Mouse (Mus musculus) urinary bladder, postnatal 36 days (tissue): ENCODE data around the gene Hspb2.
A peak's percentile ranks its signal among the peaks of the same experiment; 100 is the strongest.

ENCODE experiments used
- DNase-seq, 2 experiments: peaks; one replicate each; pipeline ENCODE4 v3.0.0; 2022; ENCODE audit warnings: low spot score in 2 of 2, mixed read lengths in 1 of 2

Gene Hspb2

DNA sequence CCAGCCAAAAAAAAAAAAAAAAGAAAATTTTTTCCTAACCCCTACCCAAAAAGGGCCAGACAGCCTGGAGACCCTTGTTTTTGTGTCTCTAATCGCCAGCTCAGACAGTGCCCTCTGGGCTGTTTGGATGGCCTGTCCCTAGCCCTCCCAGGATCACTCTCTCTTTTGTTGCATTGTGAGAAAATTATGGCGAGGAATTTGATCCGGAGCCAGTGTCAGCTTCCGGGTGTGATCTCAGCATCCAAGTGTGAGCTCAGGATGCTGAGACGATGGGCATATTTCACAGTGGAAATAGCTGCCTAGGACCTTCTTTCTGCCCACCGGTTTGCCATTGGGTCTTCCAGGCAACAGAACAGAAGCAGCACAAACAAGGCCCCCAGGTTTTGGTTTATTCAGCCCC is 1.4 kb downstream of the Hspb2 start:
- no peak for DNase-seq

DNA sequence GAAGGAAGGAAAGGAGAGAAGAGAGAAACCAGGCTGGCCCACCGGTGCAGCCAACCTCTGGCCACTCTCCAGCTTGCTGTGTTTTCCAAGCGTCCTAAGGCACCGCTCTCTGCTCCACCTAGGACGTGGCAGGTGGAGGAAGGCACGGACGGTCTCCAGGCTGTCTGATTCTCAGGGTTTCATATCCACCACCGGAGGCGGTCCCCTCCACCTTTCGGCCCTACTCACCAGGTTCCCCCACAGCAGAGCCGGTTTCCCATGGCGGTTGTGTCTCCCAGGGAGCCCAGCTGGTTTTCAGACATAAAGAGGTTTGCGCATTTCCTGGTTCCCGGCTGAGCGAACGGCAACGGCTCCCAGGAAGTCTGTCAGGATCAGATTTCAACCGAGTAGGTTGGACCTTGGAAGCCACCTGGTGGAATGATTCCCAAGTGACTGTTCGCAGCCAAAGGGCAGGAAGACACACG is 5.9 kb downstream of the Hspb2 start, which contains the start of gene 2310030G06Rik:
Gene 2310030G06Rik (minus strand): TSS at position 323 of the 464 bp plus-strand sequence.
- peak in 1 of 2 experiments; percentile 44 for DNase-seq

DNA sequence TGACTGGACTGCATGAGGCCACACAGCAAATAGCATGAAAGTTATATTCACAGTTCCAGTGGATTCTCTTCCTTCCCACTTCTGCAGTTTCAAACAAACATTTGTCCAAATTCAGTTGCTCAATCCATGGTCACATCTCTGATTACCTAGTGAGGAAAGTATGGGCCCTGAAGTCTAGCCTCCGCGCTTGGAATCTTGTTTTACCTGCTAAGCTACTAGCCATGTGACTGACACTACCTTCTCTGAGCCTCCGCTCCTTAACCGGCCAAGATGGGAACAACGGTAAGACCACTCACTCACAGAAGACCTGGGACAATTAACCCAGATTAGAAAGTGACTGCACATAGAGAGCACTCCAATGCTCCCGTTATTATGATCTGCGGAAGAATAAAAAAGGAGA is 6.3 kb downstream of the Hspb2 start:
- peak in 1 of 2 experiments; percentile 51 for DNase-seq

DNA sequence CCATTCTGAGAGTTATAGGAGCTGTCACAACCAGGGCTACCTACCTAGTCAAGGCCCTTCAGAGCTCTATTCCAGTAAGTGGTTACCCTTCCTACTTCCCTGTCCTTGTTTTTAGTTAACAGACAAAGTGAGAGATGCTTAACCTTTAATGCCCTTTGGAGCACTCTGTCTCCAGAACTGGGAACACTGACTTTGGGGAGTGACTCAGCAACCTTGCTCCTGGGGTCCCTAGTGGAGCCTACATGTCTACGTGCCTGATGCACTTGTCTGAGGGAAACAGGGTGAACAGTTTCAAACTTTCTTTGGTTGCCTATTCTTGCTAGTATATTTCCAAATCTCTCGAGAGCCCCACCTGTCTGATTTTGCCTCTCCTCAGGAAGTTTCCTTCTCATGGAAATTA is 9.4 kb downstream of the Hspb2 start:
- DNase-seq = no peak

DNA sequence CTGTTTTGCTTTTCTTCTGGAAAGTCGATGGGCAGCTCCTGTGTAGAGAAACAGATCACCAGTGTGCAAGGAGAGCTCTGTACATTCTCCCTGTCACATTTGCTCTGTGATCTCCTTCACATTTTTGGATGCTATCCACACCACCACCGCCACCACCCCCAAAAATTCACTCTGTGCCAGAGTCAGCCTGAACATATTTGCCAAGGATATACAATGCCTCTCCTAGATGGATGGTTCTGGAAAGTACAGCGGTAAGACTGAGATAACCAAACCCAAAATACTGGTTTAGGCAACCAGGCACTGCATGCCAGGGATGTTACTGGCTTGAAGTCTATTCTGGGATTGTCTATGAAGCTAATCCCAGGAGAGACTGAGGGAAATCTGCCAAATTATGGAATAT is 9.9 kb downstream of the Hspb2 start:
- DNase-seq = no peak

DNA sequence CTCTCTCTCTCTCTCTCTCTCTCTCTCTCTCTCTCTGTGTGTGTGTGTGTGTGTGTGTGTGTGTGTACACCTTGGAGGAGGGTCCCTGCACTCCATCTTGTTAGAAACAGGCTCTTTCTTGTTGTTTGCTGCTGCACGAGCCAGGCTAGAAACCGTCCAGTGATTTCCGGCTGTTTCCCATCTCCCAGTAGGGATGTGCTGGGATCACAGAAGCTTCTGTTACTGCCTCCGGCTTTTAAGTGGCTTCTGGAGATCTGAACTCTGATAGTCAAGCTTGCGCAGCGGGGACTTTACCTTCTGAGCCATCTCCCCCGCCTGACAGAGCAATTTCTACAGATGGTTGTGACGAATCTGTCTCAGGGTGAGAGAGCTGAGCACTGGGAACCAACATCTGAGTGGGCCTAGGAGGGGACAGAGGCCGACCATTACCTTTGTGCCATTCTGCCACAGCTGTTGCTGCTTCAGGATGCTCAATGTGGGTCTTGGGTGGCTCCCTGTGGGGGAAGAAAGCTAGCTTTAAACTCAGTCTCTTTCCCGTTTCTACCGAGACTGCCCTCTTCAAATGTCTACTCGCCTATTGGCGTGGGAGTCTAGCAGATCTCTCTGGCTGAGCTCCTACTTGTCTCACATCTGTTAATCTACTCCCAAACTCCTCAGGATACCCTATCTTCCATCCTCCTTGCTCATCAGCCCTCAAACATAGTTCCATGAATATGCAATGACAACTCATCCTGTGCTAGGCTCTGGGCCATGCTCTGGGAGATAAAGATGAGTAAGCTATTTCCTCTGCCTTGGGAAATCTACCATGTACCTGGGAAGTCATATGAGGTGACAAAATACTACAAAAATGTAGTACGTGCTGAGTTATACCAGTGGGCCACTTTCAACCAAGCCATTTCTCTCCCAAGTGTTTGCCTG is 11.0 kb downstream of the Hspb2 start:
- no peak for DNase-seq

DNA sequence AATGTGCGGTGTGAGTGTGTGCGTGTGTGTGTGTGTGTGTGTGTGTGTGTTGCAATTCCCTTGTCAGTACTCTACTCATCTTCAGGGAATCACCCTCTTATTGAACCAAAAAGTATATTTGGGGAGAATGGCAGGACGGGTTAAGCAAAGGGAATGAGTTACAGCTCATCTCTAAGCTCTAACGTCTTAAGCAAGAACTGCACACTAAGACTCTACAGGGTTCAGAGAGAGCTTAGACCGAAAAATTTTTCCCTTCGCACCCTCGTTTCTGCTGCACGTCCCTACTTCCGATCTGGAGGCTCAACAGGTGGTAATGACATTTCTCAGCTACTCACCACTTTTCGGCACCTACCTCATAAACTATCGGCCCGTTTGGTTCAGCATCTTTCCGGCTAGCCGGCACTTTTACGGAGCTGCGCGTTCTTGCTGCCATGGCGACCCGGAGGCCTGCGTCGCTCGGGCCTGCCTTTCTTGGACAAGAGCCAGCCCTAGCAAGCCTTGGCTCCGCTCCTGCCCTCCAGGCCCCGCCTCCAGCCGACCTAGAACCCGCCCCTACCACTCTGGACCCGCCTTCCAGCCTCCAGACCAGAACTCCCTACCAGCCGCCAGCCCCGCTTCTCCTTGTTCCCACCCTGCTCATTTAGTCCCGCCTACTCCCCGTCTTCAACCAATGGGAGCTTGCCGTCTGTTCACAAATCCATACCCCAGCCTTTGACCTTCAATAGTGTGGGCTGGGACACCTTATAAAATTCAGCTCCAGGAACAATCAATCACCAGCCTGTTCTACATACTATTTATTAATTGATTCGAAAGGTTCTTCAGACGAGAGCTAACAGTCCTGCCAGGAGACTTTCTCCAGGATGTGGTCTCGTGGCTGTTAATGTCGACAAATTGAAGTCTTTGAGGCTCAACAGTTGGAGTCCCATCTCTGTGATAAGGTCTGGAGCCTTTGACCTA is 13.0 kb downstream of the Hspb2 start, which contains the start of gene Dixdc1:
Gene Dixdc1 (minus strand): TSS at position 604 of the 957 bp plus-strand sequence.
- peak; percentile 94 for DNase-seq

DNA sequence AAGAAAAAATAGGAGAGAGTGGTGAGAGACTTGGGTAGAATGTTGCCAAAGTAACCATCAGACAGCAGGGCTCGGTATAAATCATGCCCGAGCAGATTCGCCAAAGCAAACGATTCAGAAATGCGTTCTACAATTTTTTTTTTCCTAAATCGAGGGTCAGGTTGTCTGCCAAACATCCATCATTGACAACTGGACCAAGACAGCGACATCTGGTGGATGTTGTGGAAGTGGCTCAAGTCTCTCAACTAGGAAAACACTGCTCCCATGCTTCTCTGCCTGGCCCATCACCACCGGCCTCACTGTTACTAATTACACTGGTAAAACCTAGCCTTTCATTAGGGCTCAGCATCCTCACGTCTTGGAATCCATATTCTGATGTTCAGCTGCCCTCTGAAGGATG is 17.2 kb downstream of the Hspb2 start:
- DNase-seq = peak in 1 of 2 experiments; percentile 41

DNA sequence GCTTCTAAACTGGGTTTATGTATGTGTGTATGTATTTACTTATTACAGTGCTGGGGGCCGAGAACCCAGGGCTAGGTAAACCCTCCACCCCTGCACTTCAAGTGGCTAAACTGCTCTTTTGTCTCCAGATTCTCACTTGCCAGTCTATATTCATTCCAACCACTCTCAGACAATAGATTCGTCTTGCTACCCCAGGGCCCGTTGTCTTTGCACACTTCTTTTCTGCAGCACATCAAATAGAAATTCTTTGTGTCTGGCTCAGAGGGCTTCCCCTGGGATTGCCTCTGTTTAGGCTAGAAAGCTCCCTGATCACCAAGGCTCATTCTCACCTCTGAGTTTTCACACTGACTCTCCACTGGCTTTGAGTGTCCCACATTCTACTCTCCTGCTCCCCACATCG is 19.6 kb downstream of the Hspb2 start:
- no peak for DNase-seq

DNA sequence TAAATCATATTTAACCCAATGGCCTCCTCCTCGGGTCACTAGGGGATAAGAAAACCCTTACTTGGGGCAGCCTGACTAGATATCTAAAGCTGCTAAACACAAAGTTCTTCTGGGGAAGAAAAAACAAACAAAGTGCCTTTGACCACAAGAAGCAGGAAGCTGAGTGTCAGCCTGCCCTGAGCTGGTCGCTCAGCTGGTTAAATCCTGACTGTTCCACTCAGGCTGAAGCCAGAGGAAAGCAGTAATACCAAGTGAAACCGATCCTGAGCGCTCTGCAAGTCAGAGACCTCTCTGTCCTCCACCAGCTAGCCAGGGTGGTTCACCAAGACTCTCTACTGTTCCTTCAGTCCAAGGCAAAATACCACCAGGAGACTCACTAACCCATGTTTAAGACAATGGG is 22.6 kb downstream of the Hspb2 start:
- DNase-seq = no peak

DNA sequence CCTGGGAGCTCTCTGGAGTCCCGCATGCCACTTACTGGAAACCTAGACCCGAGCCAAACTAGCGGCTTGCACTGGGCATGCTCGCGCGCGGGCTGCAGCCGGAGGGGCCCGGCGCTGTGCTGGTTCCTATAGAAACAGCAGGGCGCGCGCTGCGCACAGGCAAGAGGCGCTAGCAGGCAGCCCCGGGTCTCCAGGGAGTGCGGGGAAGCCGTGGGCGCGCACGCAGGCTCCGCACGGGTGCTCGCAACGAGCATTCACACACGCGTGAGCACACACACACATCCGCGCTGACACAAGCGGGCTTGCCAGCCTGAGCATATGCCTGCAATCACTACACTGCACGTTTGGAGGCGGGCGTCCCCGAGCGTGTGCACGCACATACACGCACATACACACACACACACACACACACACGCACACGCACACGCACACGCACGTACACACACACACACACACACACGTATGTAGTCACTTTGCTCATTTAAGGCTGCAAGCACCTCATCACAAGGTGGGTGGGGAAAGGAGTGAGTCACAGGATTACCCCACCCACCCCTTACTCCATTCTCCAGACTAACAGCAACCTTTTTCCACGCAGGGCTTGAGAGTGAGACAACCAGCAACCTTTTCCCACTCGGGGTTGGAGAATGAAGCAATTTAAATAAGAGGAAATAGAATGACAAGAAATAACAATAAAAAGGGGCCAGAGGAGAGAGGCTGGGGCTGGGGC is 24.1 kb downstream of the Hspb2 start:
- peak; percentile 23 to 28 for DNase-seq

DNA sequence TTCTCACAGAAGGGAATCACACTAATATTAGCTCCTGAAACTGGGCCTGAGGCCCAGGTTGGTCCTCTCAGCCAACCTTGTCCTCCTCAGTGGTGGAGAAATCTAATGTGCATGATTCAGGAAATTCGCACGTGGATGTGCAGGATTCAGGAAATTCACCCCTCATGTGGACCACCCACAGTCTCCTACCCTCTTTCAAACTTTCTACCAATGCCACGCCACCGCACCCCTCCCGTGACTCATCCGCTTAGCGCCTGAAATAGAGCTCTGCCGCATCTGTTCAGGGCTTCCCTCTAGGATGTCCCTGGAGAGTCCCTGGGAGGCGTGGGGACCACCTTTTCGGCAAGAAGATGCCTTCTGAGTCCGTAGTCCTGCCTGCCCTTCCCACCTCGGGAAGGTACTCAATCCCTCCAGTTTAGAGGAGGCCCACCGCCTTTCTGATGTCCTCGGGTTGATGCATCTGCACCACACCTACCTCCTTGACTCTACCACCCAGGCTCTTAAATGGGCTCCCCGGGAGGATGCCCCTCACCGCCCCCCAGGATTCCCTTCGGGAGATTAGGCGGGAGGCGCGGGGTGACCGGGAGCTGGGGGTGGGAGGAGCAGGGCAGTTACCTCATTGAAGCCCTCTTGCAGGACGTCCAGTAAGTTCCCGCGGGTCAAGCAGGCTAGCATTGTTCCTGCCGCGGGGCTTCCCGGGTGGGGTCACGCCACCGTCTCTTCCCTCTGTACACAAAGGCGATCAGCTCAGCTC is 24.8 kb downstream of the Hspb2 start:
- DNase-seq = no peak

DNA sequence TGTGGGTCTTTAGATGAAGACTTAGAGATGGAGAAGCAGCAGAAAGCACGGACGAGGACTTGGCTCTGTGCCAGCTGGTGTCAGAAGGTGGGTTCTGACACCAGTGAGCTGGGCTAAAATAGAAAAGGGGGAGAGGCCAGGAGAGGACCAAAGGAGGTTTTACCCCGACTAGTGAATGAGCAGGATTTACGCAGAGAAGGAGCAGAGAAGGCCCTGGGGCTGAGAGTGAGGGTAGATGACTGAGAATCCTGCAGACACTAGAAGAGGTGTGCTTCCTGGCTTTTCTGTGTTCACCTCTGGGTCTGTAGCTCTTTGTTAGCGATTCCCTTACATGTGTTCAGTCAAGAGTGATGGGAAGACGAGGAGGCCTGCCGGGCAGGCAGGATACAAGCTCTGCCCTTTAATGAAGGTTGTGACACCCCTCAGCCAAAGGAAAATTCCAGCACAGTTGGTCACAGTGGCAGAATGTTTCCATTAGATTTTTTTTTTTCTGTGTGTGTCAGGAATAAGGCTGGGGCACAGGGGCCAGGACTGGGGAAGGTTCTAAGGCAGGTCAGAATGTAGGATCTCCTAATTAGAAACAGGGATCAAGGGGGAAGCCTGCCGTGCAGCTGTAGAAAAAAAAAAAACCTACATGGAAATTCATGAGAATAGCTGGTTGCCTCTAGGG is 26.1 kb downstream of the Hspb2 start:
- DNase-seq = no peak

DNA sequence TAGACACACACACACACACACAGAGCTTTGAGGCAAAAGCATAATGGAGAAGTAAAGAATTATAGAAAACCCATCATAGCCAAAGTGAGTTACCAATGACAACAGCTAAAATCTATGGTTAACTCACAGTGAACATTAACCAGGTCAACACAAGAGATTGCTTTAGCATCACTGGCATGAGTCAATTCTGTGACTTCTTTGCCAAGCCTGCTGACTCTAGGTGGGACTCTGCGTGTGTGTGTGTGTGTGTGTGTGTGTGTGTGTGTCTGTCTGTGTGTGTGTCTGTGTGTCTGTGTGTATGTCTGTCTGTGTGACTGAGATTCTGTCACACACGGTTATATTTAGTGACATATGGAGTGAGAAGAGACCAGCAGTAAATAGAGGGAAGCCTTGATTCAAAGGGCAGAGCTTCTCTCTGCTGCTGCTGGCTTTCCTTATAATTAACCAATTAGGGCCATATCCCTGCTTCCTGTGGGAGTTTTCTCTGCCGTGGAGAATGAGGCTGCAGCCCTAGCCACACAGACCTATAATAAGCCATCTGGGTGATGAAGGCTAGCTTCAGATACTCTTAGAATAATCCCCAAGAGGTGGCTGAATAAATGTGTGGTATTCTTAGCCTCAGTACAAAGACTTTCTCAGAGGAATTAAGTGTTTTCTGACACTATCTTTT is 27.4 kb downstream of the Hspb2 start:
- DNase-seq = no peak

DNA sequence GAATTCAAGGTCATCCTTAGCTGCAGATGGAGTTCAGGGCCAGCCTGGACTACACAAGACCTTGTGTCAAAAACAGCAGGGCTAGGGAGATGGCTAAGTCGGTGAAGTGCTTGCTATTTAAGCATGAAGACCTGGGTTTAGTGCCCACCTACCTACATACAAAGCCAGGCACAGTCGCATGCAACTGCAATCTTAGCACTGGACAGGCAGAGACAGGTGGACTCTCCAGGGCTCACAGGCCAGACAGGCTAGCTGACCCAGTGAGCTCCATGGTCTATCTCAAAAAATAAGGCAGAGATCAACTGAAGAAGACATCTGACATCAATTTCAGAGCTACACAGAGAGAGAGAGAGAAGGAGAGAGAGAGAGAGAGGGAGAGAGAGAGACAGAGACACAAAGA is 28.0 kb downstream of the Hspb2 start:
- no peak for DNase-seq

DNA sequence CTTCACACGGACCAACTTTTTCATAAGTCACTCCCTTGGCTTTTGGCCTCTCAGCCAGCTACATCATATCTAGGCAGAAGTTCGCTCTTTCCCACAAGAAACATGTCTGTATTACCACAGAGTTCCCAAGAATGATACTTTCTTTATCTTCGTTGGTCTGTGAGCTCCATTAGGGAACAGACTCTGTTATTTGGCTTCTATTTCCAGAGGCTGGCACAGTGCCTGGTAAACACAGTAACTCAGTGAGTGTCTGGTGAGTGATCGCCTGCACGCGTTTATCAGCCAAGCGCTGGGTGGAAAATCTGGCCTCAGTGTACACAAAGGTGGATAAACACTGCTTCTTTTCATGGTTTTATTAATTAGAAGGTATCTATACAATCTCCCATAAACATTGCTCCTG is 28.7 kb downstream of the Hspb2 start:
- peak; percentile 58 to 81 for DNase-seq

DNA sequence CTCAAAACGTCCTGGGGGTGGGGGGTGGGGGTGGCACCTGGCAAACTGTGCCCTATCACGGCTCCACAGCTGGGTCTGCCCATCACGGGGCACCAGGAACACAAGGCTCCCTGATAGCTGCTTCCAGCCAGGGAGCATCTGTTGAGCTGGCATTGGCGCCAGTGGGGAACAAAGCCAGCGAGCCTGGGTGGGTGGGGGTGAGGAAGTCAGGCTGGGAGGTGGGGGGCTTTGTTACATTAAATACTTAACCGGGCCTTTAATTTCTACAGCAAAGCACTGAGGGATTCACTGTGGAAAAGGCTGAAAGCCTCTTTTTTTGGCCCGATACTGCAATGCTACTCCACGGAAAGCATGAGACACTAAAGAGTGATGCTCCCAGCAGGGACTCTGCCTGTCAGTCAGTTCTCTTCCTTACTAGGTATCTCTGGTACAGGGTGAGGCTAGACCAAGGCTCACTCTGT is 29.7 kb downstream of the Hspb2 start:
- no peak for DNase-seq

DNA sequence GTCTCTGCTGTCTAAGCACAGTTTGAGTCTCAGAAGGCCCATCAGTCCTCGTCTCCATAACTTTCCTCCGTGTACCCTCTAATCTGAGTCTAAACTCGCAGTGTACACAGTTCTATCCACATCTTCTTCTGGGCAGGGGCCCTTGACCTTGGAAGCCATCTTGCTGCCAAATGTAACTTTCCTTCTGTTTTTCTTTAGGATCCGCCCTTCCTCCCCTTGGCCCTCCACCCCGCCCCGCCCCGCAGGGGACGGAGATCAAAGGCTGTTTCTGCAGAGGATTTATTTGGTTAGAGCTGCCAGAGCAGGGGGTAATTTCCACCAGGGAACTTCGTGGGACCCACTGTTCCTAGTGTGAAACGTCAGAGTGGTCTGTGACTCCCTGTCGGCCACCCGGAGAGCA is 31.1 kb downstream of the Hspb2 start:
- DNase-seq = no peak

DNA sequence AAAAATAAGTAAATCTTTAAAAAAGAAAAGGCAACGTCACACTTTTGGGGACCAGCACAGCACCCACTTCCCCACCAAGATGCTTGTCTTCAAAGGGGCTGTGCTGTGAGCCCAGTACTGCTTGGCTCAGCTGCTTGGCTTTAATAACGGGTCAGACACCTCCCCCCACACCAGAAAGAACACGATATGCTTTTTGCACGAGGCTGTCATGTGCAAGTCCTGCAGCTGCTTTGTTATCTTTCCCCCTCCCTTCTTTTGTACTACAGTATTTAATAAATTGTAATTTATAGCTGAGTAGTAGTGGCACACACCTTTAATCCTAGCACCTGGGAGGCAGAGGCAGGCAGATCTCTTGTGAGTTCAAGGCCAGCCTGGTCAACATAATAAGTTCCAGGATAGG is 33.3 kb downstream of the Hspb2 start:
- no peak for DNase-seq

DNA sequence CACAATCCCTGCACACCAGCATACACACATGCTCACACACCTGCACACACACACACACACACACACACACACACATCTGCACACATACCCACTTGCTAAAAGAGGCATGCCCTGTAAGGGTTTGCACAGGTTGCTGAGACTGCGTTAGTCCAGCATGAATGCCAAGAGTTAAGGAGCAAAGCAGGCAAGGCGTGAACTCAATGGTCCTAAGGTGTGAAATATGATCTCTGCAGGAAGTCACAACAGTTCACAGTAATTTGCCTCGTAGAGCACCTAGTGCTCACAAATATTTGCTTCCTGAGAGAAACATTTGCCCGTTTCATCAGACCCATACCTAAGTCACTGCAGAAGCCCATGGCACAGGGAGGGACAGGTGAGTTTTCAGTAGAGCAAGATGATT is 38.0 kb downstream of the Hspb2 start:
- no peak for DNase-seq
